Mouse (Mus musculus) ES-E14 (cell line): ENCODE measurements around the gene Heg1. TPM values are rescaled to one million over a fixed set of nuclear protein-coding genes. Genes with fewer than 3 reads are reported as not detected.

Experiments
- DNase-seq: peaks from one replicate; pipeline ENCODE4 v3.0.0-alpha.2; 2013; ENCODE audit warnings: low read depth, low spot score
- H3K27ac ChIP-seq: 2 replicates; pipeline ENCODE4 v1.5.1; 2012; ENCODE audit warnings: low read depth, mild to moderate bottlenecking, low read length, moderate library complexity, mixed read lengths; ENCODE audit not compliant: poor library complexity, insufficient read depth, severe bottlenecking
- H3K36me3 ChIP-seq: 2 replicates; pipeline ENCODE4 v1.6.1; 2012; ENCODE audit warnings: mild to moderate bottlenecking, low read length, moderate library complexity, mixed read lengths; ENCODE audit not compliant: control insufficient read depth, poor library complexity, insufficient read depth, severe bottlenecking
- H3K4me1 ChIP-seq, 2 experiments: fragments of 150-350 bp in 1 of 2; sonication (generic) in 1 of 2; 2 replicates each; pipeline ENCODE4 v1.6.1; 2012; ENCODE audit warnings: low read length in 2 of 2, mild to moderate bottlenecking in 1 of 2, mixed read lengths in 1 of 2; ENCODE audit not compliant: control insufficient read depth in 2 of 2, insufficient read depth in 2 of 2, poor library complexity in 1 of 2
- H3K4me3 ChIP-seq, 2 experiments: fragments of 150-350 bp in 1 of 2; sonication (generic) in 1 of 2; 2 replicates each; pipeline ENCODE4 v1.5.1; 2012; ENCODE audit warnings: low read length in 2 of 2, low read depth in 1 of 2, mild to moderate bottlenecking in 1 of 2, mixed read lengths in 1 of 2; ENCODE audit not compliant: insufficient read depth in 1 of 2, poor library complexity in 1 of 2, severe bottlenecking in 1 of 2
- H3K9ac ChIP-seq: 2 replicates; pipeline ENCODE4 v1.6.1; 2012; ENCODE audit warnings: low read depth, mild to moderate bottlenecking, low read length, mixed read lengths; ENCODE audit not compliant: poor library complexity, insufficient read depth, severe bottlenecking
- H3K9me3 ChIP-seq: fragments of 150-350 bp; sonication (generic); 2 replicates; pipeline ENCODE4 v1.6.1; 2012; ENCODE audit warnings: low read depth, mild to moderate bottlenecking, low read length; ENCODE audit not compliant: control insufficient read depth, insufficient read depth
- CHD2 ChIP-seq: IDR thresholded peaks from 2 replicates; pipeline ENCODE4 v1.6.1; 2014; ENCODE audit warnings: mild to moderate bottlenecking, low read depth, low read length, inconsistent platforms
- HCFC1 ChIP-seq: IDR thresholded peaks from 2 replicates; pipeline ENCODE4 v1.6.1; 2012; ENCODE audit warnings: low read length, inconsistent platforms, borderline replicate concordance; ENCODE audit not compliant: insufficient read depth
- MAFK ChIP-seq: IDR thresholded peaks from 2 replicates; pipeline ENCODE4 v1.6.1; 2014; ENCODE audit warnings: mild to moderate bottlenecking, low read depth, low read length, inconsistent platforms; ENCODE audit not compliant: insufficient read depth
- ZC3H11A ChIP-seq: IDR thresholded peaks from 2 replicates; pipeline ENCODE4 v1.6.1; 2012; ENCODE audit warnings: low read depth, mild to moderate bottlenecking, inconsistent platforms, low read length, borderline replicate concordance
- ZNF384 ChIP-seq: IDR thresholded peaks from 2 replicates; pipeline ENCODE4 v1.6.1; 2012; ENCODE audit warnings: low read depth, low read length, inconsistent platforms
- in situ Hi-C, 2 experiments: fragments of 600-800 bp; cut with MboI; formaldehyde crosslinking; loops; one replicate each; pipeline ENCODE4 v1.15.1; 2025; ENCODE audit warnings: low sequenced_read_pairs in 2 of 2, inconsistent platforms in 1 of 2; ENCODE audit not compliant: unreplicated experiment in 2 of 2
- total RNA-seq: library from RNA; depleted of rRNA; stranded (reverse); fragments of 300-350 nt; gene quantifications from 2 replicates; pipeline ENCODE4 v1.2.3, GENCODE M21; 2012

The Heg1 gene
- total RNA-seq, 1 experiment: 8.7 TPM

GRCm38 (mm10) chr16:33675151-33675847 lies 8.9 kb upstream of the Heg1 start:
- Histone ChIP-seq H3K4me3 (no peak overlapping the region), H3K36me3 (no peaks in the 10 kb centered on the region), H3K9me3 (no peaks in the 10 kb centered on the region), H3K4me1 (peaks cover 6 to 8% of the 10 kb centered on the region in 2 experiments; a peak in 3 of 4 replicates), H3K27ac (no peak overlapping the region), H3K9ac (no peak overlapping the region)
- TF ChIP-seq CHD2 (no peak), MAFK (no peak), ZNF384 (no peak), HCFC1 (no peak), ZC3H11A (no peak)
- in situ Hi-C loops: no loop called here
- DNase-seq: no peak

GRCm38 (mm10) chr16:33675848-33676184 lies 8.4 kb upstream of the Heg1 start:
- TF ChIP-seq ZC3H11A (no peak), CHD2 (no peak), HCFC1 (no peak), ZNF384 (no peak), MAFK (no peak)
- DNase-seq: no peak
- H3K36me3 ChIP-seq: no peaks in the 10 kb centered on the region
- no peaks in the 10 kb centered on the region for H3K9me3 ChIP-seq
- H3K9ac ChIP-seq: no peak overlapping the region
- peaks cover 10 to 11% of the 10 kb centered on the region in 2 experiments; a peak in 3 of 4 replicates for H3K4me1 ChIP-seq
- no peak overlapping the region for H3K4me3 ChIP-seq
- H3K27ac ChIP-seq: no peak overlapping the region
- in situ Hi-C loops: no loop called here

- DNase-seq: no peak
- Histone ChIP-seq H3K4me3 (no peak overlapping the region), H3K9ac (no peak overlapping the region), H3K27ac (no peak overlapping the region), H3K4me1 (peaks cover 10 to 11% of the 10 kb centered on the region in 2 experiments; a peak in 3 of 4 replicates), H3K9me3 (no peaks in the 10 kb centered on the region), H3K36me3 (no peaks in the 10 kb centered on the region)
- TF ChIP-seq ZNF384: no peak
- no peak for TF ChIP-seq HCFC1
- TF ChIP-seq MAFK: no peak
- TF ChIP-seq CHD2: no peak
- TF ChIP-seq ZC3H11A: no peak
- in situ Hi-C loops: no loop called here
Measured at GRCm38 (mm10) chr16:33676347-33677312, 7.5 kb upstream of the Heg1 start.

- no peak for DNase-seq
- no peaks in the 10 kb centered on the region for H3K36me3 ChIP-seq
- TF ChIP-seq ZC3H11A (no peak), ZNF384 (no peak), HCFC1 (no peak), CHD2 (no peak), MAFK (no peak)
- no peaks in the 10 kb centered on the region for H3K9me3 ChIP-seq
- peaks cover 10 to 11% of the 10 kb centered on the region in 2 experiments; a peak in 3 of 4 replicates for H3K4me1 ChIP-seq
- no peak overlapping the region for H3K9ac ChIP-seq
- H3K4me3 ChIP-seq: no peak overlapping the region
- in situ Hi-C loops: no loop called here
- no peak overlapping the region; the same call in 1 of the 2 replicates for H3K27ac ChIP-seq
Measured at GRCm38 (mm10) chr16:33677313-33677690, 6.9 kb upstream of the Heg1 start.
